Mouse (Mus musculus): ENCODE measurements around the gene Ube2v1. TPM values are rescaled to one million over a fixed set of nuclear protein-coding genes. Genes with fewer than 3 reads are reported as not detected.
"Not testable (repeated sequence)": the region's sequence is repeated elsewhere in the genome, so short reads cannot be mapped to it uniquely, and the experiment has no call there.

The Ube2v1 gene
- total RNA-seq, 2 experiments from 2014 or later = 184 to 195 TPM

GRCm38 (mm10) chr2:167625670-167626069 is 6.2 kb downstream of the Ube2v1 start:
- no peak for DNase-seq (ENCODE audit: low spot score in 2 of 2)

- DNase-seq (ENCODE audit: low spot score in 2 of 2) = no peak
Measured at GRCm38 (mm10) chr2:167624368-167625075, 7.4 kb downstream of the Ube2v1 start.

- DNase-seq (ENCODE audit: low spot score in 2 of 2) = no peak
Measured at GRCm38 (mm10) chr2:167622965-167623364, 8.9 kb downstream of the Ube2v1 start.

- no peak for DNase-seq (ENCODE audit: low spot score in 2 of 2)
Measured at GRCm38 (mm10) chr2:167622352-167622751, 9.5 kb downstream of the Ube2v1 start.

GRCm38 (mm10) chr2:167621255-167622087 is 10.4 kb downstream of the Ube2v1 start:
- DNase-seq (ENCODE audit: low spot score in 2 of 2) = no peak

- no peak for DNase-seq (ENCODE audit: low spot score in 2 of 2)
Measured at GRCm38 (mm10) chr2:167617472-167617871, 14.4 kb downstream of the Ube2v1 start.

- no peak for DNase-seq (ENCODE audit: low spot score in 2 of 2)
Measured at GRCm38 (mm10) chr2:167617034-167617433, 14.9 kb downstream of the Ube2v1 start.

- DNase-seq (ENCODE audit: low spot score in 2 of 2) = not testable (repeated sequence)
Measured at GRCm38 (mm10) chr2:167613335-167613734, 18.6 kb downstream of the Ube2v1 start.

GRCm38 (mm10) chr2:167612122-167612521 is 19.8 kb downstream of the Ube2v1 start:
- no peak for DNase-seq (ENCODE audit: low spot score in 2 of 2)

GRCm38 (mm10) chr2:167611287-167611686 is 20.6 kb downstream of the Ube2v1 start:
- no peak for DNase-seq (ENCODE audit: low spot score in 2 of 2)

GRCm38 (mm10) chr2:167606745-167607123 is 25.2 kb downstream of the Ube2v1 start:
- no peak for DNase-seq (ENCODE audit: low spot score in 2 of 2)

- DNase-seq (ENCODE audit: low spot score in 2 of 2) = no peak
Measured at GRCm38 (mm10) chr2:167605817-167606744, 25.8 kb downstream of the Ube2v1 start.

- DNase-seq (ENCODE audit: low spot score in 2 of 2) = peak; percentile 91
Measured at GRCm38 (mm10) chr2:167605178-167605794, 26.6 kb downstream of the Ube2v1 start.

- DNase-seq (ENCODE audit: low spot score in 2 of 2) = no peak
Measured at GRCm38 (mm10) chr2:167602978-167603377, 28.9 kb downstream of the Ube2v1 start.

GRCm38 (mm10) chr2:167602364-167602763 is 29.5 kb downstream of the Ube2v1 start:
- DNase-seq (ENCODE audit: low spot score in 2 of 2) = no peak

- no peak for DNase-seq (ENCODE audit: low spot score in 2 of 2)
Measured at GRCm38 (mm10) chr2:167600481-167600995, 31.4 kb downstream of the Ube2v1 start.

GRCm38 (mm10) chr2:167599917-167600316 is 32.0 kb downstream of the Ube2v1 start:
- DNase-seq (ENCODE audit: low spot score in 2 of 2) = no peak

- DNase-seq (ENCODE audit: low spot score in 2 of 2) = no peak
Measured at GRCm38 (mm10) chr2:167599195-167599594, 32.7 kb downstream of the Ube2v1 start.

- DNase-seq (ENCODE audit: low spot score in 2 of 2) = no peak
Measured at GRCm38 (mm10) chr2:167597492-167598186, 34.3 kb downstream of the Ube2v1 start.
